Mouse (Mus musculus) cerebellum, adult (tissue): ENCODE data around the gene Slc25a4.
A peak's percentile ranks its signal among the peaks of the same experiment; 100 is the strongest.
"Not testable (repeated sequence)": the region's sequence is repeated elsewhere in the genome, so short reads cannot be mapped to it uniquely, and the experiment has no call there.

Experiments used
- ATAC-seq: cut with Nextera tagmentation; 2 replicates; pipeline ENCODE4 v1.9.2; 2017; ENCODE audit warnings: mild to moderate bottlenecking, moderate library complexity, mixed read lengths; ENCODE audit not compliant: insufficient number of reproducible peaks, low FRiP score, low TSS enrichment

Gene Slc25a4

DNA sequence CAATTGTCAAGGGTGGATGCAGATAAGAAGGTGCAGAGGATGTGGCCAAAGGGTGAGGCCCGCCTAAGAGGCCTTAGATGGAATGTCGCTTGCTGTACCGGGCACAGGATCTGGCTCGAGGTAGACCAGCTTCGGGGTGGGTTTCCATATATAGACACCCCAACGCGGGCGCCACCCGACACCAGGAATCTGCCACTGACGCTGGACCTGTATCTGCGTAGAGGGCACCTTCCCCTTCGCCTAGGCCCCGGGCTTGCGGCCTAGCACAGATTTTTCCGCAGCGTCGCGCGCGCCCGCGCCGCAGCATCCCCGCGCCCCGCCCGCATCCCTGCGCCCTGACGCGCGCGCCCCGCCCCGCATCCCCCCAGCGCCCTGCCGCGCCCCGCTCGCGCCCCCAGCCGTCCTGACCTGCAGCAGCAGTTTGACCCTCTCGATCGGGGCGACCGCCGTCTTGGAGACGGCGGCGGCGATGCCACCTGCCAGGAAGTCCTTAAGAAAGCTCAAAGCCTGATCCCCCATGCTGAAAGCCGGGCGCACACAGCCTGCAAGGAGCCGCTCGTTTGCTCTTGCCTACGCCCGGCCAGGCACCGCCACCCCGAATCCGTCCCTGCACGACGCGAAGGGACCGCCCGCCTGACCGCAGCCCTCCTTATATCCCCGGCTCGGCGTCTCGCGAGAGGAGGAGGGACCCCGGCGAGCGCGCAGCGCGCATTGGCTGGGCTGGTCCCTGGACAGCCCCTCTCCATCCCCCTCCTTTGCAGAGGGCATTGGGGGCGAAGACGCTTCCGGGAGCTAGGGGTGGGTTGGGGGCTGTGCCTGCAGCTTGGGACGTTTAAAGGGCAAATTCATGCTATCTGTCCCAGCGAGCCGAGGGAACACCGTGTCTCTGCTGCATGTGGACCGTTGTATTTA lies at the start of gene Slc25a4:
Gene Slc25a4 (minus strand): TSS at position 881 of the 912 bp plus-strand sequence.
- peak; percentile 95 for ATAC-seq

DNA sequence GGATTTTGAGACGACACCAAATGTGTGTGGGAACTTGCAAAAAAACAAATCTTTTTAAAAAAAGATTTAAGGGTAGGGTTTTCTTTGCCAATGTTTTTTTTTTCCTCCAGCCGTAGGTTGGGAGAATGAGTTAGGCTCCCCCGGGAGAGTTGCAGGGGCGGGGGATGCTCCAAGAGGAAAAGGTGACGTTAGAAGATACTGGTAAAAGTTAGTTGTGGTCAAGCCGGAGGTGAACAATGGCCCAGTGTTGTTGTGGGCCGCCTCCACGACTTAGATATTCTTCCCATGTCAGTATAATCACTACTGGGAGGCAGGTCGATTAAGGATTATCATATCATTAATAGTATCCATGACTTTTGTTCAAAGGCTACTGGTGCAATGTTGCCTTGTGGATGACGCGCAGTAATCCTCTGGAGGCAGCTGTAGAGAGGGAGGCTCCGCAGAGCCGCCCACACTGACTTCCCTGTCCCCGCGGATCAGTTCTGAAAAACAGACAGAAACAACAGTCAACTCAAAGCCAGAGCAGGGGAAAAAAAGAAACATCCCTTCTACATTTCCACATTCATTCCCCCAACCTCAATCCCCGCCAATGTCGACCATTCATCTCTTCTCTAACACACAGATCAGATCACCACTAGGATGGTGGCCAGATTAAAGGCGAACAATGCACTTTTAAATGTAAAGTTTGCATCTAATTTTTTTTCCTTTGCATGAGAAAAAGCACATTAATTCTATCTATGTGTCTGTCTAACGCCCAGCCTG lies 47.0 kb upstream of the Slc25a4 start:
- no peak for ATAC-seq

DNA sequence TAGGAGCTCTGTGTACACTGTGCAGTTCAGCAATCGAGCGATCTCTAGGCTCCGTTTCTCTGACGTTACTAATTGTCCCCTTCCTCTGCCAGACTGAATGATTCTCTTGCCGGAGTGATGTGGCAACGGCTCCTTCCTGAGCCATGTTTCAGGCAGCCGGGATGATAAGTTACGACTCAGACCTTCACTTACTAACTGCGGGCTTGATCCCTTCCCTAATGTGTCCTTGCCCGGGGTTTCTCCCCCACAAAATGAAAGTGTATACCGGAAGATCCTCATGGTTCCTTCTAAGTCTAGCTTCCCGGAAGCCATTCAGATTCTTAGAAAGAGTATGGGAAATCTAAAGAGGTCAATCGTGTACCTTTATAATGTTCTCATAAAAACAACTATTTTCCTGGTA lies 41.4 kb upstream of the Slc25a4 start:
- ATAC-seq, result no peak

DNA sequence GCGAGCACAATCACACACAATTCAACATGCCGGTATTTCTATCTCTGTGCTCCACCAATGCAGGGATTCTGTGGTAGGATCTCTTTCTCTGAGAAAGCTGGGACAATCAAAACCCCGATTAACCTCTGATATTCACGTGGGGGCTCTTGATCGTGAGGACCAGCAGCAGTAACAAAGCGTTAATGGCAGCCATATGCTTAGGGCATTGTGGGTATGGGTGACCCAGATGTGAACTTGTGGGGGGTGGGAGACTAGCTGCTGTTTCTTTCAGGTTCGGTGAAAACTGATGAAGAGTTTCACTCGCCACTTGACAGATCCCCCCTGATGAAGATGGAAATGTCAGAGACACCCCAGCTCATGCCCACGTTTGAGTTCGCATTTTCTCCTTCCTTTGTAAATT lies 40.5 kb upstream of the Slc25a4 start:
- ATAC-seq, result no peak

DNA sequence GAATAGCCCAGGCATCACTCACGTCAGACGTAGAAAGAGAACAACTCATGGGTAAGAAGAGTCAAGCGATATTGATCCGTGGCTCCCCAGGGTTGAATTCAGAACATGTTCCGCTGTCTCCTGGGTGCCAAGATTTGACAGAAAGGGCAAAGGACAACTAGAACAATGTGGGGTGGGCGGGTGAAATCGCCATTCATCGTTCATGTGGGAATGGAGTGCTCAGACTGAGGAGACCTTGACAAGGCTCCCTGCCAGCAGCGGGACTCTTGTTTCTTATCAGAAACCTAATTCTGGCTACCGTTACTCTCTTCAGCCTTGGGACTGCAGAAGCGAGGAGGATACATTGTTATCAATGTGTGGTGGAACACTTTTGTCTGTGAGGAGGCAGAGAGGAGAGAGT lies 35.3 kb upstream of the Slc25a4 start:
- no peak for ATAC-seq

DNA sequence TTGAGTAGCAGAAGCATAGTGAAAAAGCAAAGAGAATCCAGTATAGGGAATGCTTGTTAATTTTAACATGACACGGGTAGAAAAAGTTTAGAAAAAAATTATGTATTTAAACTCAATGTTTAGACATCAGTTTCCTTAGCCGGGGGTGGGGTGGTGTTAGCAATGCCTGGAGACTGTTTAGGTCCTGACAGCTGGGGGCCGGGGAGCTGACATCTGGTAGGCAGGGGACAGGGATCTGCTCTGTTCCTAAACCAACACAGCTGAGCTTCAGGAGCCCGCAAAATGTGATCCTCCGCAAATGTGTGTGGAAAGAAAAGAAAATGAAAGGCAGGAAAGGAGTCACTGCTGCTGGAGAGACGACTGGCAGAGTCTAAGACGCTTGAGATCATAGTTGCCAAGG lies 31.9 kb upstream of the Slc25a4 start:
- no peak for ATAC-seq

DNA sequence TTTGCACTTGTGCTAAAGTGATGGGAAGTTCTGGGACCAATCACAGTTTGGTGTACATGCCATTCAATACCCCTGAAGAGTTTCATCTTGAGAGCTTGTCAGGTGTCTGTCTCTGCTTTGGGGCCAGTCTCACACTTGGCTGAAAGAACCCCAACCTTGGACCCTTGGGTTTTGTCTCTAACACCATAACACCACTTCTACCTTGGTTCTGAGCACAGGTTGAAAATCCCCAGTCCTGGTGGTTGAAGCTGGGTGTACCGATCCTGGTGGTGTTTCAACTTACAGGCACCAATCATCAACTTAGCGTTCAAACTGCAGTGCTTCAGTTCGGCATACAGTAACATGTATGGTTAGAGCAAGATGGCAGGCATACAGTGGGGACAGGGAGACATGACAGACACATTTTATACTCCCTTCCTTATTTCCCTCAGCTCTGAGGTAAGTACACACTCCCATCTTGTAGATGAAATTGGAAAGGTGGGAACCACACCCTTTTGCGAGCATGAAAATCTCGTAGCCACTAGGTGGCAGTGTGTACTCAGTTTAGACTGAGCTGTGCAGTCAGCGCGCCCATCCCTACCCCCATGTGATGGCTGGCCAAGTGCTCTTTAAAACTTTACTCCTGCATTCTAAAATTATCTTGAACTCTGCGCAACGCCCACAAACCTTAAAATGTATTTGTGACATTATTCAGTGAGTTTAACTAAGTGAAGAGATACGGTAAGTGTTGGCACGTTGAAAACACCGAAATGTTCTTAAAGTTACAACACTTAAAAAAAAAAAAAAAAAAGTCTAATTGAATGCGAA lies 30.7 kb upstream of the Slc25a4 start:
- ATAC-seq, result peak; percentile 72

DNA sequence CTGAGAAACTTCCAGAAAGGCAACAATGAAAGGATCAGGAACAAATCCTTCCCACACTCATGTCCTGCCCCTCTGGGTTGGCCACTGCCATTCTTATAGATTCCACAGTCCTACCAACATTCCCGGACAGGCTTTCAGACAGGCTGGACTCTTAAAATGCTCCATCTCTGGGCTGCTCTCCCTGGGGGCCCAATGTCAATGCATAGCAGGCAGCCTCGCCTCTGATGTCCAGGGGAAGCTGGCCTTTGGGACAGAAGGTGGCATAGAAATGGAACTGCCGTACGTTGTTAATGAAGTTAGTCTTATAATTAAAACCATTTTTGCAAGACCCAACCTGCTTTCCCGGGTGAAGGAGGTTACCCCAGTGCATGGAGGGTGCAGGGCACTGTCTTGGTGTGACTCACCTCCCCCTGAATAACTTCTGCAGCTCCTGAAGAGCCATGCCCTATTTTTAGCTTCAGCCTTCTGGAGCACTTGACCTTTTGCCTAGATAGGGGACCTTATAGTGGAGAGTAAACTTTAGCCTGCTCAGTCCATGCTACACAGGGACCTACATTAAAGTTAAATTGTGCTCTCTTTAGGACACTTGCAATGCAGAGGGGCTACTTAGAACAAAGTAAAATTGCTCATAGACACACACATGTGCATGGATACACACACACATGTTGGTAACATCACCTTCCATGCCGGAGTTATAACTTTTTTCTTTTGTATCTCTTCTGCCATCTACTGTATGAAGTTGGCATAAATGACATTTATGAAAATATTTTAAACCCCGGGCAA lies 25.5 kb upstream of the Slc25a4 start:
- ATAC-seq, result no peak

DNA sequence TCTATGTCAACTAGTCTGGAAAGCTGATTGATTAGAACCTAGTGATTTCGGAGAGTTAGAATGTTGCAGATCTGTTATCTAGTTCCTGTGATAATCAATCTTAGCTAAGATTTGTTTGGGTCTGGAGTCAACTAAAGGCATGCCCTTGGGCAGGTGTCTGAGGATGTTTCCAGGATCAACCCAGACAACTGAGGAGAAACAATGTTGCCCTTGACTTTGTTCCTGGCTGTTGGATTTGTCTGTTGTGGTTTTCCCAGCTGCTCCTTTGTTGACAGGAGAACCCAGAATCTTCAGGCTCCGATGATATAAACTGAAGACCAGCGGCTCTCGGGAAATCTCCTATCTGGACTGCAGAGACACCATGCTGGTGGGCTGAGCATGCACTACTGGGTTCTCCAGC lies 23.7 kb upstream of the Slc25a4 start:
- ATAC-seq, result no peak

DNA sequence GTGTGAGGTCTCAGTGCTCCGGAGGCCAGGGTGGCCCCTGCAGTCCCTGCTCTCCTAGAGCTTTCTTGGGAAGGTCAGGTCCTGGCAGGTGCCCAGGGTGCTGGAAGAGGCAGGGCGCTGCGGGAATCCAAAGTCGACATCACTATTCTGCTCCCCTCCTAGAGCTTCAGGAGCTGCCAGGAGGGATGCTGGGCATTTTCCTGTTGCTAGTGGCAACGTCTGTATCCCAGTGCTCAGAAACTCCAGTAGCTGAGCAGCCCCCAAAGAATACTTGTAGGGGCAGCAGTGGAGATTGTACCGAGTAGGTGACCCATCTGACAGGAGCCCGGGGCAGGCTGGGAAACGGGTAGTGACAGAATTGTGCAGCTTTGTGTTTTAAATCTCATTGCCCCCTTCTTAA lies 21.7 kb upstream of the Slc25a4 start:
- ATAC-seq, result no peak

DNA sequence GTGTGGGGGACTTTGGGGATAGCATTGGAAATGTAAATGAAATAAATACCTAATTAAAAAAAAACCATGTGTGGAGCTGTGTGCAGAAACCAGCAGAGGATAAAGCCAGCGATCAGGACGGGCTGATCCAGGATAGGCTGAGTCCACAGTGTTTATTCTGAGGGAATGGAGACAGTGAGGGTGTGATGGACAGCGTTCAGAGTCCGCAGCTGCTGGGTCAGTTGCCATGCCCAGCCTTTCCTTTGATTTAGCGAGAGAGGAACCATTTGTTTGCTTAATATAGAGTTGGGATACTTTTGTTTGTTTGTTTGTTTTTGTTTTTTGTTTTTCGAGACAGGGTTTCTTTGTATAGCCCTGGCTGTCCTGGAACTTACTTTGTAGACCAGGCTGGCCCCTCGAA lies 20.9 kb upstream of the Slc25a4 start:
- not testable (repeated sequence) for ATAC-seq

DNA sequence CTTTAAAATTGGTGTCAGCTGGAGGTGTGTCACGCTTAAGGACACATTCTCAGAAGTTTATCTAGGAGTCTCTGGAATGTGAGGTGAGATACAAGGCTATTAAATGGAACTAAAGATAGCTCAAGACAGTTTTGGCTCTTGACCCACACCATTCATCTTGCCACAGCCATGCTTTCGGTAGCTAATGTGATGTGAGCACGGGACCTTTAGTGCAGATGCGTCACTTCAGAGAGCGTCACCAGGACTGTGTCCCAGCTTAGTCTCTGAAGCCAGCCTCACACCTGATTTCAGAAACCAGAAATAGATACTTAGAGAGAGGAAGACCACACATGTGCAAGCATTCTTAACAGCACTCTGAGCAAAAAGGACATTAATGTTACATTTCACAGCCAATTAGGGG lies 15.5 kb upstream of the Slc25a4 start:
- ATAC-seq, result no peak

DNA sequence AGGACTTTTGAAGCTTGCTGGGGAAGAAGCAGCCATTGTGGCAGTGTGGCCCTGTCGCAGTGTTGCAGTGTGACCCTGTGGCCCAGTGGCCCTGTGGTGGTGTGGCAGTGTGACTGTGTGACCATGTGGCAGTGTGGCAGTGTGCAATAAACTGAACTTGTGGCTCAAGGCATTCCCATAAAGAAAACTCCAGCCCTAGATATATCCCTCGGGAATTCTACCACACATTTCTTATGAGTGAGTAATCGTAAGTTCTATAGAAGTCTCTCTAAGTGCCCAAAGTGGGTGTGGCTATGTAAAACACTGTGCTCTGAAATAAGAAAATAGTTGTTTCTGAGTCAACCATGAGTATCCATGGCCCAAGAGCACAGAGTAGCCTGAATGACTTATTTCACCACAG lies 14.4 kb upstream of the Slc25a4 start:
- ATAC-seq, result no peak

DNA sequence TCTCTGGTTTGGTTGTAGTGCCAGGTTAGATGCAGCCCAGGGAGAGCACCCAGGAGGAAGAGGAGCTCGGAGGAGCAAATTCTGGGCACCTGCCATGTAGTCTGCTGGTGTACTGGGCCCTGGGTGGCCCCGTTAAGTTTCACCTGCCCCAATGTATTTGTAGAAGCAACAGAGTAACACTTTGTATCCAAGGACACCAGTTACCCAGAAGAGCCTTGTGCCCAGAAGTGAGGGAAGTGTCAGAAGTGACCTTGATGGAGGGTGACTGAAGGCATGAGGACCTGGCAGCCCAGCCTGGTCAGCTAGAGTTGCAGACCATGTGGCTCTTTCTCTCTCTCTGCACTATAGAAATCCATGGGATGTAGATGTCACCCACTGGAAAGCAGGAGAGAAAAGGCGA lies 9.5 kb upstream of the Slc25a4 start:
- ATAC-seq, result no peak

DNA sequence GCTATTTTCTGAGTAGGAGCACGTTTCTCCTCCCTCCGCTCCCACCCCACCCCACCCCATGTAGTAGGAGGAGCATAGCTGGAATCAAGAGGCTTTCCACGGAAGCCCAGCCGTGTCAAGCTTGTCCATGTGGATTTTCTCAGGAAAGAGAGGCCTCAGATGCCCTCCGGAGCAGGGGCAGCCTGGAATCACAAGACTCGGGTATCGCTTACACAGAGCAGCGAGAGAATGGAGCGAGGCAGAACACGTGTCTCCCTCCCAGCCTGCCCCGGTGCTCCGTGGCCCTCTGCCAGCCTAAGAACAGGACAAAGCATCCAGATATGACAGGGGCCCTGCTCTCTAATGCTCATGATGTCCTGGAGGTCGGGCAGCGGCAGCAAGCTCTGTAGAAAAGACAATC lies 5.8 kb upstream of the Slc25a4 start:
- ATAC-seq, result peak; percentile 88

DNA sequence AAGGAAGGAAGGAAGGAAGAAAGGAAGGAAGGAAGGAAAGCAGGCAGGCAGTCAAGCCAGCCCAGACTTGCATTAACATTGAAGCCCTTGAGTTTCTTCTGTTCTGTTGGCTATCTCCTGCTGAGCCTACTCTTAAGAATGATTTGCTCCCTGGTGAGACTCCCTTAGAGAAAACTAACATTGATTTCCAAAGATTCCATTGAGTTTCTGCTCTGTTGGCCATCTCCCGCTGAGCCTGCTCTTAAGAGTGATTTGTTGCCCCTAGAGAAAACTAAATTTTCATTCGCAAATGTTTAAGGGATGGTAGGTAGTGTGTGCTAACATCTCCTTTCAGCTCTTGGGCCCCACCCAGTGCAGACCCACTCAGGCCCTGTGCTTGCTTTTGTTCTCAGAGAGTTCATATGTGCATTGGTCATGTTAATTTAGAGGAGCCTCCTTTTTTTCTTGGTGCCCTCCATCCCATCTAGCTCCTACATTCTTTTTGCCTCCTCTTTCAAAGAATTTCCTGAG lies 2.9 kb upstream of the Slc25a4 start:
- no peak for ATAC-seq

DNA sequence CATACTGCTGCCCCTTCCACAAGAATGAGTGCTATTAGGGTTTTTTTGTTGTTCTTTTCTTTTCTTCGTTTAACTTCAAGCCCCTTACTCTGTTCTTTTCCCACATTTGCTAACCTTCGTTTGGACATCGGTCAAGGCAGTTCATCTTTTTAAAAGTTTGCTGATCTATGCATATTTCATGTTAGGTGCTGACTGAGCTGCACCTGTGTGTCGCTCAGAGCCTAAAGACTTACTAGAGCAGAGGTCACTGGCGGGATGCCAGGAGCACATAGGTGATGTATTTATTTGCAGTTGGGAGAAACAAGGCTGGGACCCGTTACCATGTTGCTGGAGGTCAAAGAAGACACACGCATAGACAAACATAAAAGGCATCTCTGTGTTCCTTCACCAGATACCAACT lies 1.1 kb upstream of the Slc25a4 start:
- ATAC-seq, result no peak

DNA sequence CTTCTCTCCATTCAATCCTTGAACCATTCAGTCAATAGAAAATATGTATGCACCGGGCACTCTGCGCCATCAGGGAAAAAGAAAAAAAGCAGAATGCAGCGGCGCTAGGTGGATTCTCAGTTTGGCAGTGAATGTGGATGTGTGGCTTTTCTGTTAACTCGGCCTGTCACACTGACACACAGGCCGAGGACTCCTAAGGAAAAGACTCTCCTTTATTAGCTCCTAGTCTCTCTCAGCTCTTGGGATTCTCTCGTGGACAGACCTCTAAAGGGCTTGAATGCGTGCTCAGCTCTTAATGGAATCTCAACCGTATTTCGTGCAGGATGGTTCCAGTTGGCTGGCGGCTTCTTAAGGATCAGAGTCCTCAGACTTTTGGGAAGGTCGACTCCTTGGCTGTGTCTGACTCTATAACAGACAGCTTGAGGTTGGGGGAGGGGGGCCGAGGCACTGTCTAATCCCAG lies 557 bp upstream of the Slc25a4 start:
- ATAC-seq, result 0 out of 2 replicates have a peak, but pooled peaks have one; percentile 6

DNA sequence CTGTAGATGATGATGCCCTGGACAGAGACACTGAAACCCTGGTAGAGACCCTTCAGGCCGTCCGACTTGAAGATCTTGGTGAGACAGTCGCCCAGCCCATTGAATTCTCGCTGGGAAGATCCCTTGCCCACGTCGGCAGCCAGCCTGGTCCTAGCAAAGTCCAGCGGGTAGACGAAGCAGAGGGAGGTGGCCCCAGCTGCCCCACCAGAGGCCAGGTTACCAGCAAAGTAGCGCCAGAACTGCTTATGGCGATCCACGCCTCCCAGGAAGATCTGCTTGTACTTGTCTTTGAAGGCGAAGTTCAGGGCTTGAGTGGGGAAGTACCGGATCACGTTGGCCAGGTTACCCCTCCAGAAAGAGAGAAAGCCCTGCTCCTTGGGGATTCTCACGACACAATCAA lies 2.0 kb downstream of the Slc25a4 start:
- ATAC-seq, result no peak

DNA sequence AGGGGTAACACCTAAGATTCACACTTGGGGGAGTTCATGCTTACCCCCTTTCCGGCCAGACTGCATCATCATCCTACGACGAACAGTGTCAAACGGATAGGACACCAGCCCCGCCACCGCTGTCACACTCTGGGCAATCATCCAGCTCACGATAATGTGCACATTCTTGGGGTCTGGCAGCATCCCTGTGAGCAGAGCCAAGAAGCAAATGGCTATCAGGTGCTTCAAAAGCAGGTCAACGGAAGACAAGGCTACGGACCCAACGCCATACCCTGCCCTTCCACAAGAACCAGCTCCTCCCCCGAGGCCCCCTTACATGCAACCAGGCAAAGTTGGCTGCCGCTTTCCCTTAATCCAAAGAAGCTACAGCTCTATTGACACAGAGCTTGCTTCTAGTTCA lies 2.7 kb downstream of the Slc25a4 start:
- ATAC-seq, result no peak
